Mouse (Mus musculus) monocyte, adult 2 months (primary cell): Measurements from ENCODE around the gene Slc38a6.

Source experiments
- DNase-seq, 2 experiments: peaks; one replicate each; pipeline ENCODE4 v3.0.0; 2022; ENCODE audit warnings: low spot score in 2 of 2, low read depth in 1 of 2

The Slc38a6 gene

GRCm38 (mm10) chr12:73383179-73383510 lies 96.6 kb downstream of the Slc38a6 start:
- no peak for DNase-seq

- DNase-seq, result no peak
Measured at GRCm38 (mm10) chr12:73383861-73384260, 97.3 kb downstream of the Slc38a6 start.

GRCm38 (mm10) chr12:73384747-73385146 lies 98.2 kb downstream of the Slc38a6 start:
- no peak for DNase-seq

DNA sequence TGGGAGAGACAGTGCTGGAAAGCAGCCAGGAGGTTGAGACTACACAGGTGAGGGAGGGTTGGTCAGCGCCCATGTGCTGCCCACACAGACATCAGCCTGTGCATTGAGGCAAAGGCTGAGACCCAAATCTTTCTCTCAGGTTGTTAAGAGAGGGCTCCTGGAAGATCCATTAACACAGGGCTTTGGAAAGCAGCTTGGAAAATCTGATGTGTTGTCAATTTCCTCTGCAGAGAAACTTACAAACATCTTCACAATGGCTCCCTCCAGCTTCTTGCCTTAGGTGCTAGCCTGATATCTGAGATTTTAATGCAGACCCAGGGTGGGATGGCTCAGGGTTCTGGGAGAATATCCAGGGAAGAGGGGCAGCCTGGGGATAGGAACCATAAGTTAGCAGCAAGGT lies 105.9 kb downstream of the Slc38a6 start:
- DNase-seq, result no peak

GRCm38 (mm10) chr12:73393018-73393417 lies 106.4 kb downstream of the Slc38a6 start:
- DNase-seq, result no peak

- no peak for DNase-seq
Measured at GRCm38 (mm10) chr12:73393881-73394291, 107.3 kb downstream of the Slc38a6 start.

- no peak for DNase-seq
Measured at GRCm38 (mm10) chr12:73394571-73394970, 108.0 kb downstream of the Slc38a6 start.

GRCm38 (mm10) chr12:73399426-73399825 lies 112.8 kb downstream of the Slc38a6 start:
- no peak for DNase-seq

- no peak for DNase-seq
Measured at GRCm38 (mm10) chr12:73400481-73401025, 114.0 kb downstream of the Slc38a6 start.

DNA sequence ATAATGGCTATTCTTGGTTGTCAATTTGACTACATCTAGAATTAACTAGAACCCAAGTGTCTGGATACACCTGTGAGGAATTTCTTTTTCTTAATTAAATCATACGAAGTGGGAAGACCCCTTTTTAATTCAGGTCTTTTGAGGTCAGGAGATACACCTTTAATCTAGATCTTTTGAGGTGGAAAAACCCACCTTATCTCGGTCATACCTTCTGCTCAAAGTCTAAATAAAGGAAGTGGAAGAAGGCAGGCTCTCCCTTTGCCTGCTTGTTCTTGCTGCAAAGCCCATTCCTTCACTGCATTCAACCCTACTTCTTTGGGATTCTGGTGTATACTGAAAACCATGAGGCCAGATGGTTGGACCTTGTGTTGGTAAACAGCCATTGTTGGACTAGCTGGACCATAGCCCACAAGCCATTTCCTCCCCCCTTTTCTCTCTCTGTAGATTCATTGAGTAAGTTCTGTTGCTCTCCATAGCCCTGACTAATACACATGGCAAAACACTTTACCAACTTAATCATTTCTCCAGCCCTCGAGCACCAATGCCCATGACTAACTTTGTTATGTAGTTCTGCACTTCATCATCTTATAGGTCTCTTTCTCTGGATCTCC lies 115.0 kb downstream of the Slc38a6 start:
- no peak for DNase-seq

- no peak for DNase-seq
Measured at GRCm38 (mm10) chr12:73402137-73402712, 115.6 kb downstream of the Slc38a6 start.

DNA sequence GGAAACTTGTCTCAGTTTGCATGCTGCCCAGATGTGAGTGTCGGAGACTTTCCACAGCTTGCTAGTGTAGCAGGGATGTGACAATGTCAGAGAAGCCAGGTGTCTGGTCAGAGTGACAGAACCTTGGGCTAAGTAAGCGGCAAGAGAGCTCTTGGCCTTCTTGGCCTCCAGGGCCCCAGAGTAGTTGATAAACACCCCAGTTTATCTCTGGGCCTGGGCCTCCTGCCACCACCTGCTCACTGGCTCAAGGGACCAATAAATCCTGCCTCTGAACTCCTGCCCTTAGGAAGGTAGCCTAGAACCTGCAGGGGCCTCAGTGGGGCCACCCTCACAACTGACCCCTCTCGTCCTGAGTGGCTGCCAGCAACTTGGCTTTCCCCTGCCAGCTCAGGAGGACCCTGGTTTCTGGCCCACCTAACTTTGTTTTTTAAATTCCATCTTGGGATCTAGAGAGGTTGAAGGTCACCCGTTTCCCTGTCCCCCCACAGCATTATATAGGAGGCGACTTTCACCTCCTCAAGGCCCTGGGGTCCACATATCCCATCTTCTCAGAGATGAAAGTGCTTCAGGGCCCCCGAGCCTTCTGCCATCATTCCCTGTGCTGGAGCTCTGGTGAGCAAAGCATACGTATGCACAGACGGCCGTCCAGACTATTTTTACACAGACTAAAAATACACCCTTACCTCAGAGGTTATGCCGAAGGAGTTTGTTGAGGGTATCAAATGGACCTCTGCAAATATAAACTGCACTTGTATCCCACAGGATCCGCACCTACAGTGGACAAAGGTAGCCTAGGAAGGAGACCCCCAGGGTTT lies 116.5 kb downstream of the Slc38a6 start:
- DNase-seq, result no peak
